Mouse (Mus musculus) CD8-positive naive resting alpha-beta T cell, adult 57 days (primary cell): ENCODE results near the gene H2al2a. TPM values are rescaled to one million over a fixed set of nuclear protein-coding genes. Genes with fewer than 3 reads are reported as not detected.

ENCODE experiments used
- total RNA-seq: library from RNA; stranded (reverse); gene quantifications from one replicate; pipeline ENCODE4 v1.2.4, GENCODE M21; 2023

Gene H2al2a
- not detected for total RNA-seq

GRCm38 (mm10) chr2:17996858-17997257, at the start of gene H2al2a:
TSS of gene H2al2a (minus strand) at chr2:17996958.

GRCm38 (mm10) chr2:18037491-18037890, 40.7 kb upstream of the H2al2a start, which contains the start of gene A930004D18Rik:
TSS of gene A930004D18Rik (minus strand) at chr2:18037737.

Other genes starting within 250 kb of the H2al2a start
- gene A930004D18Rik, start 40.8 kb upstream of the H2al2a start, total RNA-seq: not detected
- not detected for gene Skida1, start 52.1 kb upstream of the H2al2a start, total RNA-seq
- 104 TPM for gene Mllt10, start 58.3 kb upstream of the H2al2a start, total RNA-seq